ENCODE assay signal across 8 mouse cellular contexts in genomic region chr8:4249213-4249612, GRCm38 (mm10). TPM values are rescaled to one million over a fixed set of nuclear protein-coding genes. Genes with fewer than 3 reads are reported as not detected.
DNase-seq lines count a peak whose midpoint lies in the region; ATAC-seq and TF ChIP-seq lines count a peak whose summit lies in the region.

No protein-coding gene starts in this region.

- peak overlapping the region; percentile 40 for H3K9ac ChIP-seq in heart, adult 2 months (ENCODE audit: low read depth, low read length)

- peaks cover 5% of the 10 kb centered on the region for H3K4me1 ChIP-seq in heart, adult 2 months (ENCODE audit: control insufficient read depth, insufficient read depth, low read length)
- H3K4me1 ChIP-seq in heart, embryonic 10.5 days, result peaks cover 42% of the 10 kb centered on the region
- H3K4me1 ChIP-seq in midbrain, embryonic 10.5 days, result peaks cover 41% of the 10 kb centered on the region

- TF ChIP-seq EP300 in heart, adult 2 months (IDR thresholded peaks at IDR 0.05; ENCODE audit: insufficient read depth, low read depth, low read length), result no peak

- H3K36me3 ChIP-seq in heart, adult 2 months (ENCODE audit: control insufficient read depth, insufficient read depth, low read length), result no peaks in the 10 kb centered on the region
- peaks cover 42% of the 10 kb centered on the region for H3K36me3 ChIP-seq in heart, embryonic 10.5 days
- H3K36me3 ChIP-seq in midbrain, embryonic 10.5 days, result peaks cover 52% of the 10 kb centered on the region

- H3K4me3 ChIP-seq in heart, adult 2 months, result no peak overlapping the region
- H3K4me3 ChIP-seq in heart, embryonic 10.5 days, result peak overlapping the region; percentile 45
- H3K4me3 ChIP-seq in midbrain, embryonic 10.5 days, result peak overlapping the region; percentile 26

- H3K79me2 ChIP-seq in heart, adult 2 months (replicated peaks; ENCODE audit: control insufficient read depth, insufficient read depth, low read length), result 0 out of 2 replicates have a peak, but pooled peaks cover 2% of the 10 kb centered on the region

- peak in 1 of 2 experiments; percentile 33 for DNase-seq in heart, adult 2 months
- DNase-seq in heart, postnatal 25 days (ENCODE audit: low spot score), result no peak
- DNase-seq in ZHBTc4 (ENCODE audit: low read depth, low spot score), result peak; percentile 82
- peak; percentile 86 for DNase-seq in heart, embryonic 10.5 days (ENCODE audit: low spot score)
- peak; percentile 52 for DNase-seq in midbrain, embryonic 10.5 days (ENCODE audit: low spot score)
- no peak for DNase-seq in cerebellum, adult 9-10 months
- DNase-seq in lung, postnatal 14 days, result no peak

- TF ChIP-seq CTCF in heart, adult 2 months (IDR thresholded peaks at IDR 0.05), result no peak

- H3K9me3 ChIP-seq in heart, embryonic 10.5 days, result no peaks in the 10 kb centered on the region
- H3K9me3 ChIP-seq in midbrain, embryonic 10.5 days (replicated peaks), result no peaks in the 10 kb centered on the region

- intact Hi-C loops in heart, adult 2 months (cut with DNase I), result no loop called here
- intact Hi-C loops in heart, postnatal 25 days (cut with DNase I), result no loop called here

- no peak for TF ChIP-seq POLR2A in heart, adult 2 months (IDR thresholded peaks at IDR 0.05; ENCODE audit: insufficient read depth, low read depth, low read length)

- H3K27me3 ChIP-seq in heart, adult 2 months (ENCODE audit: control insufficient read depth, insufficient read depth, low read length), result no peaks in the 10 kb centered on the region
- no peaks in the 10 kb centered on the region for H3K27me3 ChIP-seq in heart, embryonic 10.5 days (ENCODE audit: insufficient read depth, poor library complexity, severe bottlenecking)
- peaks cover 33% of the 10 kb centered on the region for H3K27me3 ChIP-seq in midbrain, embryonic 10.5 days (ENCODE audit: low read depth, poor library complexity, severe bottlenecking)

- H3K27ac ChIP-seq in heart, adult 2 months, result no peak overlapping the region; the same call in 1 of the 2 replicates
- H3K27ac ChIP-seq in heart, embryonic 10.5 days, result peak overlapping the region; percentile 81
- 0 out of 2 replicates have a peak overlapping the region, but pooled peaks have one; percentile 29 for H3K27ac ChIP-seq in midbrain, embryonic 10.5 days (replicated peaks)

- WGBS in heart, adult 2 months, result 25% methylated on average over 29 of the region's 29 CpGs
- 11% methylated on average over 29 of the region's 29 CpGs for WGBS in heart, embryonic 10.5 days
- WGBS in midbrain, embryonic 10.5 days, result 15% methylated on average over 29 of the region's 29 CpGs

- no peak for ATAC-seq in activated CD4-positive, CD25-positive, alpha-beta regulatory T cell, adult 4 months

RNA-seq across cellular contexts. Expression of gene Tgfbr3l, which starts 1.2 kb away (rescaled TPM):
- total RNA-seq in heart, adult 2 months (2021), result 1 to 10 TPM; 2.7 to 3.8 TPM
- 10.0 and 12.1 TPM in 2 replicates for polyA plus RNA-seq in heart, adult 2 months (2012; rRNA removed)
- total RNA-seq in heart, postnatal 25 days (2021), result 1 to 10 TPM; 2.4 to 2.5 TPM
- 2.4 and 2.5 TPM in 2 replicates for polyA plus RNA-seq in heart, embryonic 10.5 days (2016; fragmentation: Nextera tagmentation; extraction: Ambion mirVana)
- 2.6 and 3.6 TPM in 2 replicates for polyA plus RNA-seq in midbrain, embryonic 10.5 days (2016; fragmentation: Nextera tagmentation; extraction: Ambion mirVana)
- 1 to 10 TPM; 3.5 to 6.8 TPM for polyA plus RNA-seq in activated CD4-positive, CD25-positive, alpha-beta regulatory T cell, adult 4 months (2017; shearing (Covaris generic))

RNA-seq across cellular contexts. Expression of gene Snapc2, which starts 3.7 kb away (rescaled TPM):
- 10 to 100 TPM; 14.7 to 16.2 TPM for total RNA-seq in heart, adult 2 months (2021)
- 18.5 and 38.1 TPM in 2 replicates for polyA plus RNA-seq in heart, adult 2 months (2012; rRNA removed)
- 10 to 100 TPM; 14.4 to 15.0 TPM for total RNA-seq in heart, postnatal 25 days (2021)
- polyA plus RNA-seq in heart, embryonic 10.5 days (2016; fragmentation: Nextera tagmentation; extraction: Ambion mirVana), result 47.8 and 60.2 TPM in 2 replicates
- polyA plus RNA-seq in midbrain, embryonic 10.5 days (2016; fragmentation: Nextera tagmentation; extraction: Ambion mirVana), result 65.2 and 68.0 TPM in 2 replicates
- 10 to 100 TPM; 10.4 to 11.0 TPM for polyA plus RNA-seq in activated CD4-positive, CD25-positive, alpha-beta regulatory T cell, adult 4 months (2017; shearing (Covaris generic))

RNA-seq across cellular contexts. Expression of gene Ctxn1, which starts 9.9 kb away (rescaled TPM):
- total RNA-seq in heart, adult 2 months (2021), result under 1 TPM; 0.60 to 0.91 TPM
- 5.2 and 5.7 TPM in 2 replicates for polyA plus RNA-seq in heart, adult 2 months (2012; rRNA removed)
- 1 to 10 TPM in 1 of 2 experiments, under 1 TPM in 1; 0.75 to 1.1 TPM for total RNA-seq in heart, postnatal 25 days (2021)
- 33.2 and 59.1 TPM in 2 replicates for polyA plus RNA-seq in heart, embryonic 10.5 days (2016; fragmentation: Nextera tagmentation; extraction: Ambion mirVana)
- 122 and 148 TPM in 2 replicates for polyA plus RNA-seq in midbrain, embryonic 10.5 days (2016; fragmentation: Nextera tagmentation; extraction: Ambion mirVana)
- polyA plus RNA-seq in activated CD4-positive, CD25-positive, alpha-beta regulatory T cell, adult 4 months (2017; shearing (Covaris generic)), result under 1 TPM in 1 of 2 experiments, not detected in 1; 0.83 TPM

RNA-seq across cellular contexts. Expression of gene Gm49320, which starts 10.5 kb away (rescaled TPM):
- under 1 TPM in 1 of 2 experiments, not detected in 1; 0.45 TPM for total RNA-seq in heart, adult 2 months (2021)
- polyA plus RNA-seq in heart, adult 2 months (2012; rRNA removed), result 0.64 and 2.6 TPM in 2 replicates
- not detected for total RNA-seq in heart, postnatal 25 days (2021)
- 0.59 TPM in 1 of 2 replicates, not detected in the other for polyA plus RNA-seq in heart, embryonic 10.5 days (2016; fragmentation: Nextera tagmentation; extraction: Ambion mirVana)
- 0.43 and 1.3 TPM in 2 replicates for polyA plus RNA-seq in midbrain, embryonic 10.5 days (2016; fragmentation: Nextera tagmentation; extraction: Ambion mirVana)
- polyA plus RNA-seq in activated CD4-positive, CD25-positive, alpha-beta regulatory T cell, adult 4 months (2017; shearing (Covaris generic)), result 1 to 10 TPM in 1 of 2 experiments, under 1 TPM in 1; 0.61 to 1.3 TPM

RNA-seq across cellular contexts. Expression of gene Map2k7, which starts 10.7 kb away (rescaled TPM):
- total RNA-seq in heart, adult 2 months (2021), result 10 to 100 TPM; 63.8 to 65.9 TPM
- 27.8 and 53.1 TPM in 2 replicates for polyA plus RNA-seq in heart, adult 2 months (2012; rRNA removed)
- 10 to 100 TPM; 68.9 to 69.9 TPM for total RNA-seq in heart, postnatal 25 days (2021)
- 27.5 and 30.0 TPM in 2 replicates for polyA plus RNA-seq in heart, embryonic 10.5 days (2016; fragmentation: Nextera tagmentation; extraction: Ambion mirVana)
- polyA plus RNA-seq in midbrain, embryonic 10.5 days (2016; fragmentation: Nextera tagmentation; extraction: Ambion mirVana), result 31.5 and 39.0 TPM in 2 replicates
- 10 to 100 TPM; 18.3 to 29.8 TPM for polyA plus RNA-seq in activated CD4-positive, CD25-positive, alpha-beta regulatory T cell, adult 4 months (2017; shearing (Covaris generic))

Comparison
In these comparisons a context has a peak if more than half of its experiments do, and no peak if none do; other contexts are left out.
1. DNase-seq: peak in ZHBTc4 (single experiment), heart, embryonic 10.5 days (single experiment) and midbrain, embryonic 10.5 days (single experiment); none in heart, postnatal 25 days (single experiment), cerebellum, adult 9-10 months (single experiment) and lung, postnatal 14 days (single experiment).